Mouse (Mus musculus): ENCODE data around the gene Mrps23. TPM values are rescaled to one million over a fixed set of nuclear protein-coding genes. Genes with fewer than 3 reads are reported as not detected.

Gene Mrps23
- polyA plus RNA-seq, 1 experiment from 2014 or later: 64.2 TPM

DNA sequence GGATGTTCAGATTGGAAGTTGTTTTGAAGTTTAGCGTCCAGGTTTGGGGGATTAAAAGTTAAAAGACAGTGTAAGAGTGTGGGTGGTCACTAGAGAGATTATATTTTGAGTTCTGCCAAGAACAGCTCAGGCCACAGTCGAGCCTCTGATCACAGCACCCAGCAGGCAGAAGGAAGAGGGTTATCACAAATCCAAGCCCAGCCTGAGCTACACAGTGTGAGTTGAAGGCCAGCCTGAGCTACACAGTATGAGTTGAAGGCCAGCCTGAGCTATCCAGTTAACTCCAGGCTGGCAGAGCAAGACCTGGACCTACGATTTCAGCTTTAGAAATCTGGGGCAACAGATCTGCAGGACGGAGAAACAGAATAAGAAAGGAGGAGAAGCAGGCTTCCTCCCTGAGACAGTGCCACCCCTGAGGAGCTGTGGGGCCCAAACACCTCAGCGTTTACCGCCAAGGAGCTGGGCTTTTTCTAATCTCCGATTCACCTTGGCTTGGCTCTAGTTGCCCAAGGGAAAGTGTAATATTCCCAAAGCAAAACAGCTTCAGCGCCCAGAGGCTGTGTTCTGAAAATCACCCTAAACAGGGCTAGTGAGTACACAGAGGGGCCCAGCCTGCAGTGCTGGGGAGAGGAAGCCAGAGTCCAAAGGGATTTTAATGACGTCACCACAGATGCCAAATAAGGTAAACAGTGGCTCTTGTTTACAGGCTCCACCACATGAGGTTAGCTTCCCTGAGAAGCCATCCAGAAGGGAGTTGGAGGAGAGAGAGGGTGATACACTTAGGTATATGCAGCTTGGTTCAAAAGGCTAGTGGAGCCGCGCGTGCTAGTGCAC, 37.5 kb downstream of the Mrps23 start:
- Histone ChIP-seq H3K36me3 (no peaks in the 10 kb centered on the region), H3K4me2 (no peak overlapping the region), H3K27ac (replicated peaks) (peak overlapping the region; percentile 83), H3K4me3 (no peak overlapping the region), H3K9ac (no peak overlapping the region), H3K4me1 (replicated peaks) (peaks cover 51% of the 10 kb centered on the region), H3K9me3 (no peaks in the 10 kb centered on the region), H3K27me3 (no peaks in the 10 kb centered on the region)
- WGBS: 34% methylated on average over 12 of the region's 12 CpGs
- ATAC-seq (ENCODE audit: low read depth): no peak

DNA sequence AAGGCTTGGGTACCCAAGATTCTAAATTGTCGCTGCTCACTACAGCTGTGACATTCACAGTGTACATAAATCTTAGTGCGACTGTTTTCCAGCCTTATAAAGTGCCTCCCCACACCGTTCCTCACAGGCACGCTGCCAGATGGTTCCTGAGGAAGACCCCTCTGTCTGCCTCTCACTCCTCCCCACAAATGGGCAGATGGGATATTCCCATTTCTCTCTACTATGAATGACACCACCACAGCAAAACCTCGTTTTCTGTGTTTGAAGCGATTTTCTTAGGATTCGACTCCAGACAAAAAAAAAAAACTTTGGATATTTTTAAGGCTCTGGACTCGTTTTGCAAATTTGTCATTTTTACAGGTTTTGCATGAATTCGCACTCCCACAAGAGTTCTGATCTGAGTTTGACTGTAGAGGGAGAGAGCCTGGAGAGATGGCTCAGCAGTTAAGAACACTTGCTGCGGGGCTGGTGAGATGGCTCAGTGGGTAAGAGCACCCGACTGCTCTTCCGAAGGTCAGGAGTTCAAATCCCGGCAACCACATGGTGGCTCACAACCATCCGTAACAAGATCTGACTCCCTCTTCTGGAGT, 41.5 kb downstream of the Mrps23 start:
- Histone ChIP-seq H3K27me3 (no peaks in the 10 kb centered on the region), H3K4me2 (no peak overlapping the region), H3K27ac (replicated peaks) (no peak overlapping the region), H3K9me3 (no peaks in the 10 kb centered on the region), H3K36me3 (no peaks in the 10 kb centered on the region), H3K9ac (no peak overlapping the region), H3K4me1 (replicated peaks) (peaks cover 37% of the 10 kb centered on the region), H3K4me3 (no peak overlapping the region)
- 64% methylated on average over 14 of the region's 14 CpGs for WGBS
- ATAC-seq (ENCODE audit: low read depth): no peak

DNA sequence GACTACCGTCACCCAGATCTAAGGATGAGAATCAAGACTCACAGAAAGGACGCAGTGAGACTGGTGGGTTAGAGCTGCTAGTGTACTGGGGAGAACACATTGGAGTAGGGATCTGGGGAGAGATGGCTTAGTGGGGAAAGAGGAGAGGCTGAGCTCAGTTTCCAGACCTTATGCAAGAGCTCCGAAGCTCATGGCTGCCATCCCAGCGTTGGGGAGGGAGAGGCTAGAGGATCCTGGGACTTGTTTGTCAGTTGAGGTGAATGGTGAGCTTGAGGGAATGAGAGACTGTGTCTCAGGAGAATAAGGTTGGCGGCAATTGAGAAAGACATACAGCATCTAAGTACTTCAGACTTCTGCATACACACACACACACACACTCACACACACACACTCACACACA, 44.4 kb downstream of the Mrps23 start:
- H3K9ac ChIP-seq: no peak overlapping the region
- peaks cover 47% of the 10 kb centered on the region for H3K4me1 ChIP-seq (replicated peaks)
- H3K4me3 ChIP-seq: no peak overlapping the region
- 53% methylated on average over 5 of the region's 5 CpGs for WGBS
- no peaks in the 10 kb centered on the region for H3K27me3 ChIP-seq
- no peaks in the 10 kb centered on the region for H3K9me3 ChIP-seq
- 0 out of 2 replicates have a peak overlapping the region, but pooled peaks have one; percentile 33 for H3K27ac ChIP-seq (replicated peaks)
- H3K4me2 ChIP-seq: no peak overlapping the region
- no peak for ATAC-seq (ENCODE audit: low read depth)
- no peaks in the 10 kb centered on the region for H3K36me3 ChIP-seq

DNA sequence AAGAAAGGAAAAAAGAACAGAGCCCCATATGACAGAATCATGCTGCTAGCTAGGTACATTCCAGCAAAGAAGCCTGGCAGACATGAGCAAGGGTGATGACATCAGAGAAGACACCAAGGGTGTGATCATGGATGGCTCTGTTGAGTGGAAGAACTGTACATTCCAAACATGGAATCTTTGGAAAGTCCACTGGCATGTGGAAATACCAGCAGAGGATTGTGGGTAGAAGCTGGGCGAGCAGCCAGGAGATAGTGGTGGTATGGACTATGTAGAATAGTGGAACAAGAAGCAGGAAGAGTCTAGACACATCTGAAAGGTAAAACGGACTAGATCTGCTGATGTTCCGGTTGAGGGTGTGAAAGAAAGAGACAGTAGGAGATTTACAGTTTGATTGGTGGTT, 46.4 kb downstream of the Mrps23 start:
- H3K27ac ChIP-seq (replicated peaks): 0 out of 2 replicates have a peak overlapping the region, but pooled peaks have one; percentile 34
- 86% methylated on average over 3 of the region's 3 CpGs for WGBS
- H3K27me3 ChIP-seq: no peaks in the 10 kb centered on the region
- H3K4me3 ChIP-seq: no peak overlapping the region
- no peak overlapping the region for H3K4me2 ChIP-seq
- no peaks in the 10 kb centered on the region for H3K36me3 ChIP-seq
- H3K4me1 ChIP-seq (replicated peaks): peaks cover 52% of the 10 kb centered on the region
- no peaks in the 10 kb centered on the region for H3K9me3 ChIP-seq
- no peak overlapping the region for H3K9ac ChIP-seq
- ATAC-seq (ENCODE audit: low read depth): no peak

DNA sequence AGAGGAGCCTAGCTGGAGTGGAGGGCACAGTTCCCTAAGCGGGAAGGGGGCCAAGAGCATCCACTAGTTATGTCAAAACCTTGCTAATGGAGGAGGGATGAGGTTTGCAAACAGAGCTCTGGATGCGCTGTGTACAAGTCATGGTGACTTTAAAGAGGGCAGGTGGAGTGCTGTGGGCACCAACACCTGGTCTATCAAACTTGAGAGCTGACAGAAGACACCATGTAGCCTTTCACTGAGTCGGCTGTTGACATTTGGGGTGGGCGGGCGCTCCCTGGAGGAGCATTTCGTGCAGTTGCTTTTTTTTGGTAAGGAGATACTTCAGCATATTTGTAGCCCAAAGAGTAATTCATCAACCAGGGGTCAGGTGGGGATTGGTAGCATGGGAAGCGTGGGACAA, 47.1 kb downstream of the Mrps23 start:
- peaks cover 54% of the 10 kb centered on the region for H3K4me1 ChIP-seq (replicated peaks)
- H3K4me3 ChIP-seq: no peak overlapping the region
- no peaks in the 10 kb centered on the region for H3K36me3 ChIP-seq
- WGBS: 50% methylated on average over 7 of the region's 7 CpGs
- no peak overlapping the region for H3K9ac ChIP-seq
- H3K9me3 ChIP-seq: no peaks in the 10 kb centered on the region
- H3K27me3 ChIP-seq: no peaks in the 10 kb centered on the region
- no peak for ATAC-seq (ENCODE audit: low read depth)
- H3K4me2 ChIP-seq: no peak overlapping the region
- H3K27ac ChIP-seq (replicated peaks): peak overlapping the region; percentile 34; the same call in 1 of the 2 replicates

DNA sequence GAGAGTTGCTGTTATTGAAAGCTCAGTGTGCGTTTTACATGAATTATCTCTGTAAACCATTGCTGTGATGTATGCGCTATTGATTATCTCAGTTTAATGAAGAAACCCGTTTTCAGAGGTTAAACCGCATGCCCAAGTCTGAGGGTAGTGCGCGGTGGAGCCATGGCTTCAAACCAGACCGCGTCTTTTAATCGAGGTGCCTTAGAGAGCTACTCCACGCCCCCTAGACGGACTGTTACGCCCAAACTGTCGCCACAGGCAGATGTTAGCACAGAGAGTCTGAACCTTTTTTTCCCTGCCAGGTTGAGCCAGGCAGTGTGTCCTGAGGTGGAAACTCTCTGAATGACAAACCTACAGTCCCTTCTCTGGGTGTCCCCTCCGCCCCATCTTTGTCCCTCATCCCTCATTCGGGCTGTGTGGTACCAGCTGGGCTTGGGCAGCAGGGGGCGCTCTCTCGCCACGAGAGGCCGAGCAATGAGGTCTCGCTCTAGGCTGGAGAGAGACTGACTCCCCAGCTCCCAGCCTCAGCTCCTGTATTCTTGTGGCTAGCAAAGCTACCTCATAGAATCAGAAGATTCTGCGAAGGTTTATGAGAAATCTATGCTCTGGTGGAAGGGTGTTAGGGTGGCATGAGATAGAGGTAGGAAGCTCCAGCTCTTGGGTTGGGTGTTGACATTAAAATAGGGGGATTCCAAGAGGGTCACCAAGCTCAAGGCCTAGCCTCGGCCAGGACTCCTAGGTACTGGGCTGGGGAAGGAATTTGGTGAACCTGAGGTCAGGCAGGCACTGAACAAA, 48.0 kb downstream of the Mrps23 start:
- 10% methylated on average over 22 of the region's 22 CpGs for WGBS

DNA sequence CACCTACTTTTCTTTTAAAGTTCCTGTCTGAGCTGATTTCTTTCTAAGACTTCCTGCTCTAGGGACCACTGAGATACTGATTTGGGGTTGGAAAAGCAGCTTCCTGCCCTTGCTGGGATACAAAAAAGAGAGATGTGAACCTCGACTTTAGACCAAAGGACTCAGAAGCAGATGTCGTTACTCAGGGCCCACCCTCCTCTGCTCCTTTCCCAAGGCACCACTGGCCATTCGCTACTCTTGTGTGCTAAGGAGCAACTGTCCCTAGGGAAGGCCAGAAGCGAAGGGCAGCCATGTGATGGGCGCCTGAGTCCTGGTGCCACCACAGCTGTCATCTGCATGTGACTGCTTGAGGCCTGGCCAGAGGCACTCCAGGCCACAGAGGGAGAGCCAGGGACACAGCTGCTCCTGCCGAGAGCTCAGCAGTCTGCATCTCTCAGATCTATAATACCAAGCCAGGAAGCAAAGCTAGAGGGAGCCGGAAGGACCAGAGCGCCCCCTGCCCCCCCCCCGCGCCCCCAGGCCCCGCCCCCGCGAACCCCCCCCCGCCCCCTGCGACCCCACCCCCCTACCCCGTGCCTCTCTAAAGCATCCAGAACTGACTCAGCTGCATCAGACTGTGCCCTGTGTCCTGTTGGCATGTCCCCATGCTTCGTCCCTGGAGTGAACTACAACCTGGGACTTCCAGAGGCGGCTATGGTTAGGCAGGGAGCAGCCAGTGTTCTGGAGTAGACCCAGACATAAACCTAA, 48.8 kb downstream of the Mrps23 start:
- Histone ChIP-seq H3K4me1 (replicated peaks) (peaks cover 54% of the 10 kb centered on the region), H3K36me3 (no peaks in the 10 kb centered on the region), H3K4me2 (no peak overlapping the region), H3K4me3 (no peak overlapping the region), H3K27ac (replicated peaks) (peak overlapping the region; percentile 86), H3K9ac (peak overlapping the region; percentile 53; the same call in 1 of the 2 replicates), H3K9me3 (no peaks in the 10 kb centered on the region), H3K27me3 (no peaks in the 10 kb centered on the region)
- WGBS: 12% methylated on average over 8 of the region's 18 CpGs
- ATAC-seq (ENCODE audit: low read depth): peak; percentile 81

More for the DNA sequence above, 48.0 kb downstream of the Mrps23 start:
- H3K9ac ChIP-seq: 0 out of 2 replicates have a peak overlapping the region, but pooled peaks have one; percentile 5
- peak; percentile 91 for ATAC-seq (ENCODE audit: low read depth)
- no peaks in the 10 kb centered on the region for H3K36me3 ChIP-seq
- H3K27ac ChIP-seq (replicated peaks): peak overlapping the region; percentile 86
- no peaks in the 10 kb centered on the region for H3K9me3 ChIP-seq
- peak overlapping the region; percentile 40 for H3K4me2 ChIP-seq
- peak overlapping the region; percentile 3; the same call in 1 of the 2 replicates for H3K4me3 ChIP-seq
- H3K27me3 ChIP-seq: no peaks in the 10 kb centered on the region
- peaks cover 54% of the 10 kb centered on the region for H3K4me1 ChIP-seq (replicated peaks)

DNA sequence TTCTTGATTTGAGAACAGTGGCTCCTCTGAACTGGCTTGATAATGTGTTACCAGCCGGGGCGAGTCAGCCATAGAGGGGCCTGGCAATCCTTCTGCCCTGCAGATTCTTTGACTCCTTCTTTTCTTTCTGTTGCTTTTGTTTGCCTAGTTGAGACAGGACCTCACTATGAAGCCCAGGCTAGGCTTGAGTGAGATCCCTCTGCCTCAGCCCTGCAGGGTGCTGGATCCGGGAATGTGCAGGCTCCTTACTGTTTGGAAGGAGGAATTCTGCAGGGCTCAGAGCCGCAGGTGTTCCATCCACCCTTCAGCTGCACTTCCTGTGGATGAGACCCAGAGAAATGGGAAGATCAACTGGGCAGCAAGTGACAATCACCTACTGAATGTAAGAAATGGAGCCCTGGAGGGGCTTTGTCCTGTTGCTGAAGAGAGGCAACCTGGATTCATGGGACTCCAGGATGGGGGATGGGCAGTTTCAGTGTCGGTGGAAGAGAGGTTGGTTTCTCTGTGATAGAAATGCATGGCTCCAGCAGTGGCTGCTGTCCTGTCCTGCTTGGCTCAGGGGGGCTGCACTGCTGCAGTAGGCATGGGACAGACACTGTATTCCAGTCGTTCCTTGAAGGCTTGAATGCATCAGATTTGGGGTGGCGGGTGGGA, 49.5 kb downstream of the Mrps23 start:
- Histone ChIP-seq H3K9ac (peak overlapping the region; percentile 53), H3K36me3 (no peaks in the 10 kb centered on the region), H3K4me2 (peak overlapping the region; percentile 18), H3K4me1 (replicated peaks) (peaks cover 49% of the 10 kb centered on the region), H3K4me3 (no peak overlapping the region), H3K27ac (replicated peaks) (peak overlapping the region; percentile 86), H3K9me3 (0 out of 2 replicates have a peak, but pooled peaks cover 6% of the 10 kb centered on the region), H3K27me3 (no peaks in the 10 kb centered on the region)
- WGBS: 20% methylated on average over 7 of the region's 7 CpGs
- no peak for ATAC-seq (ENCODE audit: low read depth)

DNA sequence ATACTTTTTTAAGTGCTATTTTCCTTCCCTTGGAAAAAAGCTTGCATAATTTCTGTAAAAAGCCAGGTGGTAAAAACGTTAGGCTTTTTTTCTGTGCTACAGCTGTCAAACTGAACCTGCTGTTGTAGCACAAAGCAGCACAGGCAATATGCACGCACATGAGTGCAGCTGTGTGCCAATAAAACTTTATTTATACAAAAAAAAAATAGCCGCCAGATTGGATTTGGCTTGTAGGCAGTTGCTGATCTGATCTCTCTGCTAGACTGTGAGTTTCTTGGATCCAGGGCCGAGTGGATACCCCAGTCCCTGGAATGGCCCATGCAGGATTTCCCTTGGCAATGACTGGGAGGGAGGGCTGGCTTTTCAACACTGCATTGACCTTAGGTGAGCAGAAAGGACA, 53.5 kb downstream of the Mrps23 start:
- H3K27ac ChIP-seq (replicated peaks): no peak overlapping the region
- no peak for ATAC-seq (ENCODE audit: low read depth)
- H3K4me3 ChIP-seq: no peak overlapping the region
- no peak overlapping the region for H3K4me2 ChIP-seq
- H3K27me3 ChIP-seq: no peaks in the 10 kb centered on the region
- H3K36me3 ChIP-seq: no peaks in the 10 kb centered on the region; the same call in 1 of the 2 replicates
- 0 out of 2 replicates have a peak, but pooled peaks cover 6% of the 10 kb centered on the region for H3K9me3 ChIP-seq
- no peak overlapping the region for H3K9ac ChIP-seq
- peaks cover 36% of the 10 kb centered on the region for H3K4me1 ChIP-seq (replicated peaks)
- WGBS: 83% methylated on average over 4 of the region's 4 CpGs

DNA sequence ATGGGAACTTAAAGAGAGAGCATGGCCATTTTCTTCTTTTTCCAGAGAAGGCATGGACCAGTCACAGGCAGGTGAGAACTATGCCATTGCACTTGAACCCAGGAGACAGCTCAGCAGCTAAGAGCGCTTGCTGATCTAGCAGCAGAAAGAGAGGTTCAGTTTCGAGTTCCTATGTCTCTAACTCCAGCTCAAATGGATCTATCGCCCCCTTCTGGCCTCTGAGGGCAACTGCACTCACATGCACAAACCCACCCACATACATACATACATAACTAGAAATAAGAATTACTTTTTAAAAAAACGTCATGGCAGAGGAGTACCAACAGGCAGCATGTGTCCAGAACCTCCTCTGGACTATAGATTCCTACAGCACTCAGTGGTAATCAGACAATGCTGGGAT, 54.0 kb downstream of the Mrps23 start:
- no peak overlapping the region for H3K4me3 ChIP-seq
- no peak overlapping the region for H3K4me2 ChIP-seq
- ATAC-seq (ENCODE audit: low read depth): no peak
- H3K9me3 ChIP-seq: 0 out of 2 replicates have a peak, but pooled peaks cover 6% of the 10 kb centered on the region
- no peak overlapping the region for H3K27ac ChIP-seq (replicated peaks)
- peaks cover 31% of the 10 kb centered on the region for H3K4me1 ChIP-seq (replicated peaks)
- no peaks in the 10 kb centered on the region; the same call in 1 of the 2 replicates for H3K36me3 ChIP-seq
- no peaks in the 10 kb centered on the region for H3K27me3 ChIP-seq
- WGBS: 78% methylated on average over 4 of the region's 4 CpGs
- no peak overlapping the region for H3K9ac ChIP-seq

DNA sequence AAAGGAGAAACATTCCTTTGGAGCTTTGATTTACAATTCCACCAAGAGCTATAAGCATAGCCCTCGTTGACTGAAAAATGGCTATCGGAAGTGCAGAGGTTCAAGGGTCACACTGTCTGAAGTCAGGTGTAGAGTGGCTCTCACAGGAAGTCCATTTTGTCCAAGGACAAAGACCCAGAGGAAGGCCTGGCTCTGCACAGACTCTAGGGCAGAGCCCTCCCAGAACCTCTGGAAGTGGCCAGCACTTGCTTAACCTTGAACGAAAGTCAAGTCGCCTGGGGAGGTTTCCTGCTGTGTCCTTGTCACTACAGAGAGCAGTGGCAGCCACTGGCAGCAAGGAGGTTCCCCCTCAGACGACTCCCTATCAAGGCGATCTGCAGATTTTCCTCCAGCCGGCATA, 56.3 kb downstream of the Mrps23 start:
- peaks cover 19% of the 10 kb centered on the region for H3K4me1 ChIP-seq (replicated peaks)
- 0 out of 2 replicates have a peak, but pooled peaks cover 6% of the 10 kb centered on the region for H3K9me3 ChIP-seq
- H3K36me3 ChIP-seq: no peaks in the 10 kb centered on the region; the same call in 1 of the 2 replicates
- no peak overlapping the region for H3K4me2 ChIP-seq
- 49% methylated on average over 7 of the region's 7 CpGs for WGBS
- H3K27ac ChIP-seq (replicated peaks): no peak overlapping the region
- ATAC-seq (ENCODE audit: low read depth): no peak
- H3K27me3 ChIP-seq: no peaks in the 10 kb centered on the region
- no peak overlapping the region for H3K4me3 ChIP-seq
- H3K9ac ChIP-seq: no peak overlapping the region

Data from neural tube, embryonic 13.5 days (tissue).